Mouse (Mus musculus): ENCODE results near the gene Slc2a5.

DNA sequence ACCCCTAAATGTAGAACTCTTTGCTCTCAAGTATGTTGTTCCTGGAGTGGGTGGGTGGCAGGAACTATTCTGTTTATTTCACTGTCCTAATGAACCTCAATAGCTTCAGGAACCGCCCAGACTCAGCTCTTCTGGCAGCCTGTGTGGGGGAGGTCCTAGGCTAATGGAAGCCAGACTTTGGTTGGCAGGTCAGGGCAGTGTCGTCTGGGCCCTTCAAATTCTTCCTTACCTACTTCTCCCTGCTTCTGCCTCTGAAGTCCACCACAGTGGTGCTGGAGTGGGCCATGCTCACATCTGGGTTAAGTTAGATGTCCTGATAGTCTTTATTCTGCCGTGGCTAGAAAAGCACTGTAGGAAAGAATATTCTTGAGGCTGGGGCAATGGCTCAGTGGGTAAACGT lies 59.0 kb downstream of the Slc2a5 start:
- TF ChIP-seq EP300 (IDR thresholded peaks at IDR 0.05; ENCODE audit: low read depth) (no peak), CTCF (IDR thresholded peaks at IDR 0.05; ENCODE audit: low read depth) (no peak)

Measured in liver, embryonic 14.5 days (tissue).